Mouse (Mus musculus): ENCODE data around the gene Cables2.

DNA sequence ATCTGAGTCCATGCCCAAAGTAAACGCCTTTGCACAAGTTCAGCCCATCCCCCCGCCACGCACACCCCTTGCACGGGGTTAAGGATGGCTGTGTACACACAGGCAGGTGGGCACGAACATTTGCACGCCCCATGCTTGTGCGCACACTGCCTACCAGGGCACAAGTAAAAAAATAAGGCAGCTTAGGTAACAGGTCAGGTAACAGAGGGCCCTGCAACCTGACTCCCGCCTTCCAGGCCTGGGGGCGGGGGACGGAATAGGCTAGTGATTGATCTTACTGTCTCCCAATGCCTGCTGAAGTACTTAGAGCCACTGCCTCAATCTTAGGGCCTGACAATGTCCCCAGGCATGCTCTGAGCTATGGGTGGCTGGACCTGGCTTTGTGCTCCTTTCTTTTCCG, 15.7 kb upstream of the Cables2 start:
- TF ChIP-seq POLR2A (IDR thresholded peaks at IDR 0.05; ENCODE audit: borderline replicate concordance, control insufficient read depth, low read depth, low read length) = no peak
- TF ChIP-seq CTCF (IDR thresholded peaks at IDR 0.05; ENCODE audit: control insufficient read depth, insufficient read depth, low read length) = no peak
